Mouse (Mus musculus) kidney, postnatal 36 days (tissue): ENCODE measurements around the gene Stat5b.

Experiments
- DNase-seq, 2 experiments: peaks; one replicate each; pipeline ENCODE4 v3.0.0; 2021 to 2022; ENCODE audit warnings: mixed read lengths in 2 of 2

The Stat5b gene

GRCm38 (mm10) chr11:100806380-100807305 lies 43.9 kb downstream of the Stat5b start:
- DNase-seq, result no peak

GRCm38 (mm10) chr11:100805535-100805934 lies 45.0 kb downstream of the Stat5b start:
- DNase-seq, result no peak

GRCm38 (mm10) chr11:100804409-100804808 lies 46.1 kb downstream of the Stat5b start:
- DNase-seq, result no peak

DNA sequence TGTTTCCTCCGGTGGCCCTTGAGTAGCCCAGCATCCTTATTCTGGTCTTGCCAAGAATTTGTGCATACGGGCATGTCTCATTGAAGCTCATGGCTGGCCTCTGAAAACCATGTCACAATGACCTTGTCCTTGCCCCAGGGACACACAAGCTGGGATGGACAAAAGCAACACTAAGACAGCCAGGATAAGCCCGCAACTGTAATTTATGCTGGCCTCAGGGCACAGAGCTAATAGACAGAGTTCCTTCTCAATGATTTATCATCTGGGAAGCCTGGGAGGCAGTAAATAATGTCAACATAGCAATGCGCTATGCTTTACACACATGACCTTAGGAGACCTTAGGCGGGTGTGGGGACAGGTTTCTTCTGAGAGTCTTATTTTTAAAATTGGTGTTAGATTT lies 51.1 kb downstream of the Stat5b start:
- DNase-seq, result no peak

GRCm38 (mm10) chr11:100796585-100796984 lies 53.9 kb downstream of the Stat5b start:
- DNase-seq, result no peak

GRCm38 (mm10) chr11:100795386-100795785 lies 55.1 kb downstream of the Stat5b start:
- no peak for DNase-seq

DNA sequence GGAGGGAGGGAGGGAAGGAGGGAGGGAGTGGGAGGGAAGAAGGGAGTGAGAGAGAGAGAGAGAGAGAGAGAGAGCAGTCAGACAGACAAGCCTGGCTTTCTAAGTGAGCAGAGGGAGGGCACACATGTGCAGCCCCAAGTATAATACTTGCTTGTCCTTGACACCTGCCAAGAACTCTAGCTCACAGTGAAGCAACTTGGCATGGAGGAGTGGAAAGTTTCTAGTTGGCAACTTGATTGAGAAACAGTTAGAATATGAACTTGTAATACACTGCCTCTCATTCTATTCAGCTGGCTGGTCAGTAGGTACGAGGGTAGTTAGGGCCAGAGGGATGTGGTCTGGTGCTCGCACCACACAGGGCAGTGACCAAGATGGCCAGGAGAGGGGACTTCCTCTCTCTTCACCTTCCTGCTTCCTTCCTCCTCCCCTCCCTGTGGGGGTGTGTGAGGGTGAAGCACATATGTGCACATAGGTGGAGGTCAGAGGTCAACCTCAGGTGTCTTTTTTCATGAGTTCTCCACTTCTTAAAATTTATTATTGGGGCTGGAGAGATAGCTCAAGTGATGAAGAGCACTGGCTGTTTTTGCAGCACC lies 59.0 kb downstream of the Stat5b start:
- DNase-seq, result peak; percentile 66 to 87

DNA sequence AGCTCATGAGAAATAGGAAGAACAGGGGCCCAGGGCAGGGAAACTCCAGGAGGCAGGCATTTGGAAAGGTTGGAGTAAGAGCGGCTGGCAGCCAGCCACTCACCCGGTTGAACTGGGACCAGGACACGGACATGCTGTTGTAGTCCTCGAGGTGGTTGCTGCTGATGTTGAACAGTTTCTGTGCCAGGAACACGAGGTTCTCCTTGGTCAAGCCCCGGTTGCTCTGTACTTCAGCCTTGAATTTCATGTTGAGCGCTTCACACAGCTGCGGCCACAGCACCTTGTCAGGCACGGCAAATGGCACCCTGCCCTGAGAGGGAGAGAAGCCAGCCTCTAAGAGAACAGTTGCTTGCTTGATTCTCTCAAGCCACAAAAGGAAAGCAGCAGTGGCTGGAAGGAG lies 59.9 kb downstream of the Stat5b start:
- DNase-seq, result peak; percentile 90 to 92

GRCm38 (mm10) chr11:100789702-100790101 lies 60.8 kb downstream of the Stat5b start:
- no peak for DNase-seq

DNA sequence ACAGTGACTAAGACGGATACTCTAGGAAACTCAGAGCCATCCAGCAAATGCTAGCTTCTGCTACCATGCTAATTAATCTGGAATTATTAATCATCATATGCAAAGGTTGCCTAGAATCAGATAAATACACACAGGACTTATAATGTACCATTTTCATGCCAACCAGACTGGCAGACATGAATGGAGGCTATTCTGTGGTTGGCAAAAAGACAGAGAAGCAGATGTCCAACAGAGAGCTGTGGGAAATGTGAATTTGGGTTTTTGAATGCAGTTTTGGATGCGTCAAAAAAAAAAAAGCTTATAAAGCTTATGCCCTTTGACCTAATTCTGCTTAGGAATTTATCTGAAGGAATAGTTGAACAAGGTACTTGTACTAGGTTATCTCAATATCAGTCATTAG lies 64.8 kb downstream of the Stat5b start:
- no peak for DNase-seq

- DNase-seq, result peak in 1 of 2 experiments; percentile 57
Measured at GRCm38 (mm10) chr11:100784286-100784685, 66.2 kb downstream of the Stat5b start.

DNA sequence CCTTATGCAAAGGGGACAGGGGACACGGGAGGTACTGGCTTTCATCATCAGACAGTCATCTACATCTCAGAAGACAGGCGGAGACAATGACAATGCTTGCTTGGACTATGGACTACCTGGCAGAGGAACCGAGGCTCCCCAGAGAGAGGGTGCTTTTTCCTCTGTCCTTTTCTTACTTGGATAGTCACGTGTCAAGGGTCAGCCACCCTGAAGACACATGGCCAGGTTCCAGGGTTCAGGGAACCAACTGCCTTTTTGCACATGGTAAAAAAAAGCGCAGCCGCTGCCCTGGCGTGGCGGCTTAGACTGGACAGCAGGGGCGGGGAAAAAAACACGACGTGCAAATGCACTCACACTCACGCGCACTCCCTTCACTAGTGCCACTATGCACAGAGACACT lies 68.0 kb downstream of the Stat5b start:
- DNase-seq, result peak; percentile 89 to 93

DNA sequence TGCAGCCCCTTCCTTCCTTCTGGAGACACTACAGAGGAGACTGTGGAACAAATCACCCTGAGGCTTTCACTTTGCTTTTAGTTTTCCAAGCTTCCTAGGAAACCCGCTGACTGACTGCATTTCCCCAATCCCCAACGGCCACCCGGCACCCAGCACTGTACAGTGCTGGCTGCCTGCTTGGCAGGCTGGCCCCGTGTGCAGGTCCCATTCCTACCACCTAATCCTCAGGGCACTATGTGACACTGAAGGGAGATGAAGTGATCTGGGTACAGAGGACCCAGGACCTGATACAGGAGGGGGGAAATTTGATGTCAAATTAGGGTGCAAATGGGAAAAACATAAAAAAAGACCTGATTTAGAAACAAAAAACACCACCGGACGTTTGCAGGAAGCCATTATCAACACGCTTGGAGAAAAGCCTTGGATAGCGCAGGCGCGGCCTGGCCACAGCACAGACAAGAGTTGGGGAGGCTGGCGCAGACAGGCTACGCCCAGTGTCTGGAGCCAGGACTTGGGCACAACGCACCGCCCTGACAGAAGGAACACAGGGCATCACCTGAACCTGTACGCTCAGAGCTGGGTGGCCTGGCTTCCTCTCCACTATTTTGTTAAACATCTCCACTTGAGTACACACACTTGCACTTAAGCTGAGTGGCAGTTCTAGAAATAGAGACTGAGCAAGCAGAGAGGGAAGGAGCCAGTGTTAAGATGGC lies 68.6 kb downstream of the Stat5b start:
- DNase-seq, result peak in 1 of 2 experiments; percentile 56

DNA sequence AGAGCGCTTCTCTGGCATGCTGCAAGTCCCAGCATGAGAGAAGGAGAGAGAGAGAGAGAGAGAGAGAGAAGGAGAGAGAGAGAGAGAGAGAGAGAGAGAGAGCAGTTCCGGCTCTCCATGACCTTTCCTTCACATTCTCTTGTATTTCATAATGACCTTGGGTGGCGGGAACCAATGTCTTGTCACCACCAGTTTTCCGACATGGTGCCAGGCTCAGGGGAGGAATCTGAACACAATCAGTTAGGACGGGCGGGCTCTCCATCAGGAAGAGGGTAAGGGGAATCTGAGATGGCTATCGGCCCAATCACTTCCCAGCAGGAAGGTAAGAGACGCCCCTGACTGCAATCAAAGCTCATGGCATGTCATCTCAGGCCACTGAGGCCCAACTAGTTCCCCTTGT lies 70.3 kb downstream of the Stat5b start:
- DNase-seq, result no peak

GRCm38 (mm10) chr11:100778069-100778468 lies 72.5 kb downstream of the Stat5b start:
- DNase-seq, result no peak

DNA sequence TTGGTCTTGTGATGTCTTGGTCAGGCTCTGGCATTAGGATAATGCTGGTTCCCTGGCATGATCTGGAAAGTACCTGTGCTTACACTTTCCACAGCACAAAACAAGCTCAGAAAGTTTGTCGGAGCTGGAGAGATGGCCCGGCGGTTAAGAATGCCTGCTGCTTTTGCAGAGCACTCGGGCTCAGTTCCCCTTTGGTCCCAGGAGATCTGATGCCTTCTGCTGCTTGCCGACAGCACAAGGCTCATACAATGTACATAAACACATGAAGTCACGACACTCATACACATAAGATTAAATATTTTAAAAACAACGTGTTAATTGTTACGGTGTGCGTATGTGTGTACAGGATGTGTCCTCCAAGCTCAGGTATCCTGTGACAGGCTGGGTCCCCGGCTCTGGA lies 74.6 kb downstream of the Stat5b start:
- no peak for DNase-seq

- no peak for DNase-seq
Measured at GRCm38 (mm10) chr11:100774261-100774660, 76.3 kb downstream of the Stat5b start.

DNA sequence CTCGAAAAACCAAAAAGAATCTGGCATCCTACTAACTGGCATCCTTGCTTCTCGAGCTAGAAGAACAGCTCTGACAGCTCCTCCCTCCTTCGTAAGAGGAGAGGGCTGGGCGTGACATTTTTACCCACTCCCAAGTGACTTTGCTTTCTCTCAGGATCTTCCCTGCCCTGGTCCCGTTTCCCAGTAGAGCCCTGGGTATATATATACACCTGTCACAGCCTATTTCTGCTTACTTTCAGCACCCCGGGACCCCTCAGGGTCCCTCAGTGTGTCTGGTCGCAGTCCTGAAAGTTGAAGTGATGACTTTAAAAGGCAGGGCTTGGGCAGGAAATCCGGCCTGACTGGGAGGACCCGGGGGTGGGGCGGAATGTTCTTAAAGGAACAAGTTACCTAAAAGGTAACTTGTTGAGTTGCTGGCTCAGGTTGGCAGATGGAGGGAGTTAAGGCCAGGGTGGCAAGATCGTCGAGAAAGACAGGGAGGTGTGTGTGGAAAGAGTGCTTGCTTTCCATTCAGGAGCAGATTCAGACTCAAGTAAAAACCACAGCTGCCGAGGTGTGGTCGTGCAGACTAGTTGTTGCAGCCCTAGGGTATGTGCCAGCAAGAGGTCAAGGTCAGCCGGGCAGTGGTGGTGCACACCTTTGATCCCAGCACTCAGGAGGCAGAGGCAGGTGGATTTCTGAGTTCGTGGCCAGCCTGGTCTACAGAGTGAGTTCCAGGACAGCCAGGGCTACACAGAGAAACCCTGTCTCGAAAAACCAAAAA lies 79.7 kb downstream of the Stat5b start, which contains the start of gene Ghdc:
Ghdc (minus strand) TSS at position 312 of the 763 bp plus-strand sequence.
- DNase-seq, result peak; percentile 95 to 96

DNA sequence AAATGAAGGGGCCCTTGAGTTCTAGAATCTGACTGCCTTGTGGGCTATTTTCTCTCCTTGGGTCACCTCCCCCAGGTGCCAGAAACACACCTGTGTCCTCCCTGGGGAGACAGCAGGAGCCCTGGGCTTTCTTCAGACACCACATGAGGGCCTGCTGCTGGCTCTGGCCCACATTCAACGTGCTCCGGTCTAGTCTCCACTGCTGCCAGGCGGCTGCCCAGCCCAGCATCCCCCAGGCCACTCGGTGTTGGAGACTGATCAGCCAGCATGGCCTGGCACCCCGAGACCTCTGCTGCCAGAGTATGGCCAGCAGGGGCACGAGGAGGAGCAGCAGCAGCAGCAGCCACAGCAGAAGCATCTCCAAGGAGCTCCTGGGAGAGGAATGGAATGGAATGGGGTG lies 80.5 kb downstream of the Stat5b start:
- DNase-seq, result peak in 1 of 2 experiments; percentile 38

DNA sequence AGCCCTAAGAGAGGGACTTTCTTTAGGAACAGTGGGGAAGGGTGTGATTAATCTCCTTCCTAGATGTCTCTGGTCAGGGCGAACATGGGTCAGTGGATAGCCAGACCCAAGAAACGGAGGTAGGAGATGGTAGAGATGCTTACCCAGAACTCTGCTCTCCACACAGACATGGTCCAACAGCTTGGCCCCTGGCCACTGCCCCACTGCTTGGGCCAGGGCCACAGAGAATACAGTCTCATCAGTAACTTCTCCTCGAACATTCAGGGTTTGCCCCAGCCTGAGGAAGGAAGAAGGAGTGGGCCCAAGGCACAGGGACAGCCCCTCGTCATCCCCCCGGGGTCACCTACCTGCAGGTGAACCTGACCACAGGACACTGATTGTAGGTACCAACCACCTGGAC lies 82.7 kb downstream of the Stat5b start:
- DNase-seq, result peak; percentile 54 to 83

DNA sequence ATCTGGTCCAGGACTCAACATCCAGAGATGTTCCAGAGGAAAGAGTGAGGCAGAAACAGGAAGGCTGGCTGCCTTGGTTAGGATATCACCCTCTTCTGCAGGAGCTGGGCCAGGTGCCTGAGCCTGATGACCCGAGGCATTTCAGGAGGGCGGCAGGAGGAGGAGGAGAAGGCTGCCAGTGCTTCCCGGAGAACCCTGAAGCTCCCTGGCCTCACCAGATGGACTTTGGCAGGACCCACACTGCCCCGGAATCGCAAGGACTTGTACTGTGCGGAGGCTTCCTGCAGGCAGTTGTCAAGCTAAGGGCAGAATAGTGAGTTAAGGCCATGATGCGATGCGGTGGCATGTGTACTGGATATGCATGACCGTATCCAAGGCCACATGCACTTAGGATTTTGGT lies 83.8 kb downstream of the Stat5b start:
- peak; percentile 77 to 78 for DNase-seq

GRCm38 (mm10) chr11:100762831-100763230 lies 87.7 kb downstream of the Stat5b start, which contains the start of gene Hcrt:
Hcrt (minus strand) TSS chr11:100762931.
- no peak for DNase-seq
